Mouse (Mus musculus) megakaryocyte, adult 5-6 weeks (primary cell): ENCODE results near the gene Cep112. TPM values are rescaled to one million over a fixed set of nuclear protein-coding genes. Genes with fewer than 3 reads are reported as not detected.
A peak's percentile ranks its signal among the peaks of the same experiment; 100 is the strongest.

Experiments used
- ATAC-seq: 2 replicates; pipeline ENCODE4 v1.8.0; 2016; ENCODE audit warnings: mild to moderate bottlenecking, inconsistent platforms; ENCODE audit not compliant: poor library complexity, severe bottlenecking
- total RNA-seq, 2 experiments: library from RNA; stranded (forward) in 1 of 2; stranded (reverse) in 1 of 2; fragments of 153-499, 151-499 nt in 1 of 2; fragments of 221-1000, 200-1000 nt in 1 of 2; gene quantifications; 2 replicates each; pipeline versions ENCODE4 v1.2.3 to v1.2.4; 2015 to 2017

Cep112 gene
- total RNA-seq, 2 experiments from 2014 or later, result 0.07 to 1.6 TPM

- no peak for ATAC-seq
These were observed 19.0 kb downstream of the Cep112 start for GRCm38 (mm10) chr11:108443893-108444563.

GRCm38 (mm10) chr11:108447148-108447547 lies 22.2 kb downstream of the Cep112 start:
- ATAC-seq, result peak; percentile 53

- ATAC-seq, result peak; percentile 80
These were observed 24.8 kb downstream of the Cep112 start for GRCm38 (mm10) chr11:108449811-108450210.

GRCm38 (mm10) chr11:108459599-108459998 lies 34.6 kb downstream of the Cep112 start:
- ATAC-seq, result no peak

GRCm38 (mm10) chr11:108464138-108464537 lies 39.1 kb downstream of the Cep112 start:
- no peak for ATAC-seq

GRCm38 (mm10) chr11:108464715-108465301 lies 39.8 kb downstream of the Cep112 start:
- ATAC-seq, result no peak

GRCm38 (mm10) chr11:108475738-108476137 lies 50.7 kb downstream of the Cep112 start:
- no peak for ATAC-seq

GRCm38 (mm10) chr11:108476226-108476625 lies 51.2 kb downstream of the Cep112 start:
- ATAC-seq, result no peak

- no peak for ATAC-seq
These were observed 59.0 kb downstream of the Cep112 start for GRCm38 (mm10) chr11:108483976-108484375.

GRCm38 (mm10) chr11:108488256-108488655 lies 63.3 kb downstream of the Cep112 start:
- ATAC-seq, result no peak

GRCm38 (mm10) chr11:108489863-108490262 lies 64.9 kb downstream of the Cep112 start:
- ATAC-seq, result no peak

- ATAC-seq, result no peak
These were observed 83.2 kb downstream of the Cep112 start for GRCm38 (mm10) chr11:108508190-108508589.

- ATAC-seq, result no peak
These were observed 102.9 kb downstream of the Cep112 start for GRCm38 (mm10) chr11:108527725-108528363.

GRCm38 (mm10) chr11:108532901-108533300 lies 107.9 kb downstream of the Cep112 start:
- no peak for ATAC-seq

- no peak for ATAC-seq
These were observed 109.0 kb downstream of the Cep112 start for GRCm38 (mm10) chr11:108534014-108534413.

GRCm38 (mm10) chr11:108552997-108553622 lies 128.1 kb downstream of the Cep112 start:
- ATAC-seq, result no peak

- ATAC-seq, result no peak
These were observed 128.9 kb downstream of the Cep112 start for GRCm38 (mm10) chr11:108553881-108554280.

- ATAC-seq, result no peak
These were observed 133.6 kb downstream of the Cep112 start for GRCm38 (mm10) chr11:108558544-108558943.

GRCm38 (mm10) chr11:108559506-108559905 lies 134.5 kb downstream of the Cep112 start:
- no peak for ATAC-seq

- ATAC-seq, result no peak
These were observed 137.1 kb downstream of the Cep112 start for GRCm38 (mm10) chr11:108562076-108562475.

- ATAC-seq, result no peak
These were observed 161.7 kb downstream of the Cep112 start for GRCm38 (mm10) chr11:108586551-108587184.
